ENCODE assay signal across 8 mouse cellular contexts in the genomic region with DNA sequence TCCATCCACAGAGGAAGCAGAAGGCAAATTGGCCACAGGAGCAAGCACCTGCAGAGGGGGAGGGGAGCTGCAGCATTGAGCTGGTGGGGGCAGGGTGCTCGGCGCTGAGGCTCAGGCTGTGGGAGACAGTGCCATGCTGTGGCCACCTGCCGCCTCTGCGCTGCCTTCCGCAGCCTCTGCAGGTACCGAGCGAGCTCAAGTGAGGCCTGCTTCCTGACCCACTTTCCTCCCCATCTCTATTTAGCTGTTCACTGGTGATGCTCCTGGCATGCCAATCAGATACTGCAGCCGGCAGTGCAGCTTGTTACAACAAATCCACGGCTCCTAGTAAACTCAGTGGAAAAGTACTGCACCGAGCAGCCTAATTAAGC.
DNase-seq lines count a peak whose midpoint lies in the region; ATAC-seq and TF ChIP-seq lines count a peak whose summit lies in the region.

No protein-coding gene starts in this region.

- no peaks in the 10 kb centered on the region for H3K4me1 ChIP-seq in ES-Bruce4 (ENCODE audit: control insufficient read depth, insufficient read depth, low read length)
- peaks cover 5% of the 10 kb centered on the region; the same call in 1 of the 2 replicates for H3K4me1 ChIP-seq in embryonic facial prominence, embryonic 15.5 days
- no peaks in the 10 kb centered on the region for H3K4me1 ChIP-seq in intestine, embryonic 15.5 days (replicated peaks)
- H3K4me1 ChIP-seq in midbrain, embryonic 15.5 days: peaks cover 22% of the 10 kb centered on the region

- ATAC-seq in embryonic facial prominence, embryonic 15.5 days (ENCODE audit: insufficient number of reproducible peaks, low FRiP score, low TSS enrichment, low read depth): 0 out of 2 replicates have a peak, but pooled peaks have one; percentile 31
- peak; percentile 70; the same call in 1 of the 2 replicates for ATAC-seq in intestine, embryonic 15.5 days
- peak; percentile 94 for ATAC-seq in midbrain, embryonic 15.5 days (replicated peaks)
- no peak for ATAC-seq in activated CD4-positive, CD25-positive, alpha-beta regulatory T cell, adult 4 months

- H3K9me3 ChIP-seq in ES-Bruce4 (replicated peaks; ENCODE audit: control insufficient read depth, insufficient read depth, low read length, poor library complexity, severe bottlenecking): no peaks in the 10 kb centered on the region
- no peaks in the 10 kb centered on the region for H3K9me3 ChIP-seq in embryonic facial prominence, embryonic 15.5 days (replicated peaks)
- H3K9me3 ChIP-seq in intestine, embryonic 15.5 days: no peaks in the 10 kb centered on the region
- H3K9me3 ChIP-seq in midbrain, embryonic 15.5 days: no peaks in the 10 kb centered on the region

- DNase-seq in adrenal gland, postnatal 10 days: peak; percentile 46
- peak; percentile 67 to 75 for DNase-seq in left cerebral cortex, adult 18-20 months (ENCODE audit: low spot score in 2 of 2)
- peak; percentile 80 for DNase-seq in telencephalon, adult 2 months (ENCODE audit: low read depth, low spot score)

- H3K4me3 ChIP-seq in ES-Bruce4 (ENCODE audit: low read depth, low read length): no peak overlapping the region
- H3K4me3 ChIP-seq in embryonic facial prominence, embryonic 15.5 days (replicated peaks): no peak overlapping the region
- H3K4me3 ChIP-seq in intestine, embryonic 15.5 days (replicated peaks): no peak overlapping the region
- H3K4me3 ChIP-seq in midbrain, embryonic 15.5 days: no peak overlapping the region

- H3K4me2 ChIP-seq in embryonic facial prominence, embryonic 15.5 days (replicated peaks): no peak overlapping the region
- H3K4me2 ChIP-seq in intestine, embryonic 15.5 days (replicated peaks): no peak overlapping the region
- peak overlapping the region; percentile 22; the same call in 1 of the 2 replicates for H3K4me2 ChIP-seq in midbrain, embryonic 15.5 days

- TF ChIP-seq CTCF in ES-Bruce4 (IDR thresholded peaks at IDR 0.05; ENCODE audit: low read depth, low read length): peak; percentile 60

- TF ChIP-seq EP300 in ES-Bruce4 (IDR thresholded peaks at IDR 0.05; ENCODE audit: insufficient read depth, low read depth, low read length): no peak

- H3K9ac ChIP-seq in ES-Bruce4 (ENCODE audit: low read depth, poor library complexity, severe bottlenecking): no peak overlapping the region
- no peak overlapping the region for H3K9ac ChIP-seq in embryonic facial prominence, embryonic 15.5 days
- H3K9ac ChIP-seq in intestine, embryonic 15.5 days: no peak overlapping the region
- no peak overlapping the region for H3K9ac ChIP-seq in midbrain, embryonic 15.5 days

- H3K27me3 ChIP-seq in ES-Bruce4 (ENCODE audit: control insufficient read depth, insufficient read depth, low read length, poor library complexity, severe bottlenecking): no peaks in the 10 kb centered on the region
- H3K27me3 ChIP-seq in embryonic facial prominence, embryonic 15.5 days: no peaks in the 10 kb centered on the region
- no peaks in the 10 kb centered on the region for H3K27me3 ChIP-seq in intestine, embryonic 15.5 days (replicated peaks)
- H3K27me3 ChIP-seq in midbrain, embryonic 15.5 days (replicated peaks): no peaks in the 10 kb centered on the region

- H3K36me3 ChIP-seq in ES-Bruce4 (ENCODE audit: control insufficient read depth, insufficient read depth, low read length, poor library complexity, severe bottlenecking): no peaks in the 10 kb centered on the region
- H3K36me3 ChIP-seq in embryonic facial prominence, embryonic 15.5 days: no peaks in the 10 kb centered on the region
- H3K36me3 ChIP-seq in intestine, embryonic 15.5 days: no peaks in the 10 kb centered on the region
- no peaks in the 10 kb centered on the region for H3K36me3 ChIP-seq in midbrain, embryonic 15.5 days (replicated peaks)

- 25% methylated on average over 10 of the region's 10 CpGs for WGBS in embryonic facial prominence, embryonic 15.5 days
- WGBS in intestine, embryonic 15.5 days: 33% methylated on average over 10 of the region's 10 CpGs
- 6% methylated on average over 10 of the region's 10 CpGs for WGBS in midbrain, embryonic 15.5 days

- no peak for TF ChIP-seq POLR2A in ES-Bruce4 (IDR thresholded peaks at IDR 0.05; ENCODE audit: insufficient read depth, low read length)

- H3K27ac ChIP-seq in ES-Bruce4 (ENCODE audit: insufficient read depth, low read length): no peak overlapping the region
- no peak overlapping the region for H3K27ac ChIP-seq in embryonic facial prominence, embryonic 15.5 days (replicated peaks)
- H3K27ac ChIP-seq in intestine, embryonic 15.5 days: no peak overlapping the region
- H3K27ac ChIP-seq in midbrain, embryonic 15.5 days: peak overlapping the region; percentile 83
